Mouse (Mus musculus) mesoderm, embryonic 11.5 days (tissue): ENCODE data around the gene Gramd4.
"Not testable (repeated sequence)": the region's sequence is repeated elsewhere in the genome, so short reads cannot be mapped to it uniquely, and the experiment has no call there.

ENCODE experiments used
- DNase-seq: peaks from one replicate; pipeline ENCODE4 v3.0.0-alpha.2; 2012; ENCODE audit warnings: low read depth, low spot score

The Gramd4 gene

DNA sequence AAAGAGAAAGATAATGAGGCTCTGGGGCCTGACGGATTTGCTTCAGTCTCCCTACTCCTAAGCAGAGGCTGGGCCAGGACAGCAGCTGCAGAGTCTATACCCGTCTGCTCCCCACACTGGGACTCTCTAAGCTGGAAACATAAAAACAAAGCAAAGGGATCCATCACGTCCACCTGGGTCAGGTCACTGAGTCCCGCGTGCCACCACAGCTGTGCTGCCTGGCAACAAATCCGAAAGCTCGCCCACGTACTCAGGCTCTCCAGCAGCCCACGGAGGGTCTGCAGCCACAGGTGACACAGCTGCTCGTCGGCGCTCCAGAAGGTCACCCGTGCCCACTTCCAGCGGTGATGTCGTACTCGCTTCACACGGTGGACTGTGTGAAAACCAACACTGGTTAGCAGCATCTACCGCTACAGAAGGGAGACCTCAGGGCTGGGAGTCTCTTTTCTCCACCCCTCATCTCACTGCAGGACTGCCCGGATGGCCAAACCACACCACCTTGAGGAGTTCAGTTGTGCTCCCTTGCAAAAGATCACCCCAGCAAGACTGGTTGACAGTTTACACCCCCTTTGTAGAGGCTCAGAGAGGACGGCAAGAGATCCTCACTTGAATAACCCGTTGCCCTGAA, 107.3 kb downstream of the Gramd4 start:
- no peak for DNase-seq

DNA sequence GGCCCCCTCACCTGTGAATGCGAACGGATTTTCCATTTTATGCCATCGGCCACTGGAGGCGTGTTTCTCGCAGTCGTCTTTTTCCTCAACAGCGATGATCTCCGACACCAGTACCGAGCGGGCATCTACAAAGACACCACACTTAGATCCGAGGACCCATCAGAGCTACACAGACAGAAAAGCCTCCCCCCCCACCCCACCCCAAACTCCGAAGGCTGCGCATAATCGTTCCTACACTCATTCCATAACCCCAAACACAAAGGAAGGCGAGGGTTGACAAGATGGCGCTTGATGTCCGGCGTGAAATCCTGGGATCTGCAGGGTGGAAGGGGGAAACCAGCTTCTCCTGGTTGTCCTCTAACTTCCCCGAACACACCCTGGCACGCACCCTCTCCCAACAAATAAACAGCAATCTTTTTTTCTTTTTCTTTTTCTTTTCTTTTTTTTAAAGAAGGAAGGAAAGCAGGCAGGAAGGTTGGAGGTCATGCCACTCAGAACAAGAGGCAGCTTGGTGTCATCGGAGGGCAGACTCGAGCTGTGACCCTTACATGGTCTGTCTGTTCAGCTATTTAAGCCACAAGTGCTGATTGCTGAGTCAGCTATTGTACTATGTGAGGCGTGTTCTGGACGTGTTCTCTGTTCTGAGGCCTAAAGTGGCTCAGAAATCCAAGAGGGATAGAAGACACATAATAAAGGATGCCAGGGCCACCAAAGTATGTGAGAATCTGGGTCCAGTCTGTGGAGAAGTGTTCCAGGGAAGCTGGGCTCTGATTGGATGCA, 108.5 kb downstream of the Gramd4 start:
- DNase-seq, result no peak

DNA sequence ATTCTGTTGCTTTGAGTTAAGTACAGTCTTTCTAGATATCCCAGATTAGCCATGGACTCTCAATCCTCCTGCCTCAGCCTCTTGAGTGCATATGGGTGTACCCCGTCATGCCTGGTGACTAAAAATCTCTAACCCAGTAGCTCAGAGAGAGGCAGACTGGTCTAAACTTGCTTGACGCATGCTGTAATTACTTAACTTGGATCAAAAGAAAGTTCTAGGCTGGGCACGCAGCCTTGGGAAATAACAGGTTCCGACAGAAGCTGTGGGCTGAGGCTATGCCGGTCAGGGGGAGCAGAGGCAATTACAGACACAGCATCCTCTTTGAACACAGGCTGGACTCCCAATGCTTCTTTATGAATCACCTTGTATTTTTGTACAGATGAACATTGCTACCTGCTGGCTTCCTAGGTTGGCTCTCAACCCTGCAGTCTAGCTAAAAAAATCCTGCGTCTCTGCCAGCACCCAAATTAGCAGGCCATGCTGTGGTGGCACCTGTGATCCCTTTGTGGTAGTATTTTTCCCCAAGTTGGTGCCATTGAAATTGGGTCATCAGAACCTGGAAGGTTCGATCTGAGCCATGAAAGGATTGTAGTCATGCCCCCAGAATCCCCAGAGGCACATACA, 109.6 kb downstream of the Gramd4 start:
- DNase-seq, result no peak

DNA sequence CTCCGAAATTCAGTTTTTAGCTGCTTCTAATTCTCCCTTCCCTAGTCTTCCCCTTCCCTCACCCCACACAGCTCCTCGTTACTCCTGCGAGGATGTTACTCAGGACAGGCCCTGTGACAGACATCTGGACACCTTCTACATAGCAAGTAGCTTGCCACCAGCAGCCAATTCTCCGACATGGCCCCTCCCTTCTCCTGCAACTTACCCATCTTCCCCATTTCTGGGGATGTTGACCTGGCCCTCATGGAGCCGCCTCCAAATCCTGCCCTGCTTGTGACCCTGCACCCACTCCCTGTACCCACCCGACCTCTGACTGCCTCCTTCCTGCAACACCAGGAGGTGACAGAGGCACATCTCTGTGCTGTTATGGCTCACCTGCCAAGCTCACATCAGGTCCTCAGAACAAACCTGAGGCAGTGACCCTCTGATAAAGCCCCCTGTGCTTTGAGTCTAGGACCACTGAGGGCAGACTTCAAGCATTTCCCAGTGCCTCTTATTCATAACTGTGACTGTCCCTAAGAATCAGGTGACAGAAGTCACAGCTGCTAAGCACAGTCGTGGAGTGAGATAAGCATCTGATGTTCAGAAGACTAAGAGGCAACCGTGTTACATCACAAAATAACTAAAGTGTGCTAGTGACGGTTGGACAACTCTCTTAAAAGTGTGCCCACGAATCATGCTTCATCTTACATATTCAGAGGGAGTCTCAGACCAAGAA, 110.5 kb downstream of the Gramd4 start:
- DNase-seq, result no peak

DNA sequence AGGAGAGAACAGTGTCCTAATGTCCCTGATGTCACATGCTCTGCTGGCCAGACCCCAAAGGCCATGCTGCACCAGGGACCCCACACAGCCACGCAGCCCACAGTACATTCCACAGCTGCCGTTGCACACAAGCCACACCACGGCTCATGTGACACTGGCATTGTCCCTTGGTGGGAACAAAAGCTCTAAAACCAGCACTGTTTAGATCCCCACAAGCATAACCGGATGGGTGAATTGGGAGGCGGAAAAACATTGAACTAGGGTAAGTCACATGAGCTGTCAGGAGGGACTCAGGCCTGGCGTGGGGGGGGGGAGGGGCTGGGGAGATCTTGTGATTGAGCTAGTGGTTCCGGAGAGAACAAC, 111.0 kb downstream of the Gramd4 start:
- no peak for DNase-seq

DNA sequence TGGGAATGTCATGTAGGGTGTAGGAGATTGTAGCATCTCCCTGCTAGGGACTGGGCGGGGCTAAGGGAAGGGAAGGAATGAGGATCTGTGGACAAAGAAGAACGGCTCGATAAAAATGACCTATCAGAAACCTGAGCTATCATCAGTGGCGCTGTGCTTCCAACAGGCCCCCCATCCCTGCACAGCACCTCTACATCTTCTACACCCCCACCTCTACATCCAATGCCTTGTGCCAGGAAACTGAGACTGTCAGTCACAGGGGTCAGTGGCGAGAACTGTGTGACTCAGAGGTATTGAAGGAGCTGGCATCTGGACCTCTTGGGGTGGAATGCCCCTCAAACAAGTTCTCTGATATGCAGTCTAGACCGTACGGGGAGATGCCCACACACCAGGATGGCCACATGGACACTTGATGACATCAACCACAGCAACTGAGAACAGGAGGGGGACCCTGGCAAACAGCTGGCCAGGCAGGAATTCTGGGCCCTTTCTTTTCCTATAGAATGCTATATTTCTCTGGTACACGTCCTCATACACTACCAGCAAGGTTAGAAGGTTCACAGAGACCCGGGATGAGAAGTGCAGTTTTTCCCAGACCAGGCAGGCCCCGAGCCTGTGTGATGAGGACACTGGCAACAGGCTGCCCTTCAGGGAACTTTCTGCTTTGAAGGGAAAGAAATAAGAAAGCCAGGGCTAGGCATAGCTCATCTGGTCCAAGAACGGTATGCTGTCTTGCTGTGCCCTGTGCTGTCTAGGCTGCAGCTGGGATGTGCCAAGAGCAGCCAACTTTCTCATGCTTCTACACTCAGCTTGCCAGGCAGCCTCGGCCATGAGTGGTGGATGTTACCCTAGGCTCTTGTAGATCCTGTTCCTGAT, 111.7 kb downstream of the Gramd4 start:
- no peak for DNase-seq

DNA sequence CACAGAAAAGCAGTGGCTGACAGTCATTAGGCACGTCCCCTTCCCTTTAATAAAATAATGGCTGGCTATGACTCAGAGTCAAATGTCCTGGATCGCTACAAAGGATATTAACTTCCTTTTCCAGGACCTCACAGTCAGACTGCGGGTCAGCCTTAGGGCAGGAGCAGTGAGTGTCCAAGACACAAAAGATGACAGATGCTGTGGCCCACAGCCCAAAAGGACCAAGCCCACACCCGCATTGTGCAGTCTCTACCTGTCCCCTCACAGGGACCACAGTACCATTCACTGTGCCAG, 112.3 kb downstream of the Gramd4 start:
- no peak for DNase-seq

DNA sequence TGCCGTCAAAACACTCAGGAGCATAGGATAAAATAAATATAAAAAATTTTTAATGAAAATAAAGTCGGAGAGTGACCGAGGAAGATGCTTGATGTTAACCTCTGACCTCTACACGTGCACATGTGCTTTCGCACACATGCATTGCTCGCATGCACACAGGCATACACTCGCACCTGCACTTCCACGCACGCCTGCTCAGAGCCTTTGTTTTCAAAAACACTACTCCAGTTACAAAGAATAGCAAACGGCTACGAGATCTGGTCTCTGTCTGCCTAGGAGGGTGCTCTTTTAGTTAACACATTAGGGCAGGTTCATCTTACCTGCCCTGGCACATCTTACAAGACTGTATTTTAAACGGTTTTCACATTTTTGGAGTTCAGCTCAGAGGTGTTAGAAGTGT, 113.8 kb downstream of the Gramd4 start:
- no peak for DNase-seq

DNA sequence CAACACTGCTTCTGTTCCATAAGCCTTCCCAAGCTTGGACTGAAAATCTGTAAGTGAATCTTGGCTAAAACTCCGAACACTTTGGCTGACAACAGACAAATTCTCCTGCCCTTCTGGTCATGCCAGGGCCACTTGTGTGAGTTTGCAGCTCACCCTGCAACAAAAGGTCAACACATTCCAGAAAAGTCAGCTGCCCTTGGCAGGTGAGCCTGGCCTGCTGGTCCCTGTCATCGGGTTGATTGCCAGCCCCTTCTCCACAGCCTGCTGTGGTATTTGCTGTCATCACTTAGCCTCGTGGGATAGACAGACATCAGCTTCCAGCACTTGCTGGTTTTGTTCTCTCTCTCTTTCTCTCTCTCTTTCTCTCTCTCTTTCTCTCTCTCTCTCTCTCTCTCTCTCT, 114.6 kb downstream of the Gramd4 start:
- no peak for DNase-seq

DNA sequence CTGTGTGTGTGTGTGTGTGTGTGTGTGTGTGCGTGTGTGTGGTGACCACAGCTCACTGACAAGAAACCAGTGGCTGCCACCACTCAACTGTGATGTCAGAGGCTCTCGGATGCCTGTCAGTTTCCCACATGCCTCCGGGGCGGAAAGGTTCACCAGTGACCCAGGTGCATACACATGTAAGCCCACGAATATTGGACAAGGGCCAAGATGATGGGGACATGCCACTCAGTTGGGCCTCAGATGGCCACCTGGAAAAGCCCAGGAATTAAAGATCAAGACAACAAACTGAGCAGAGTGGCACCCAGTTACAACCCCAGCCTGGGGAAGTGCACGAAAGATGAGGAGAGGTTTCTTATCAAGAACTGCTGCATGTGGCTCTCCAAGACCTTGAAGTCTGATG, 115.0 kb downstream of the Gramd4 start:
- no peak for DNase-seq

DNA sequence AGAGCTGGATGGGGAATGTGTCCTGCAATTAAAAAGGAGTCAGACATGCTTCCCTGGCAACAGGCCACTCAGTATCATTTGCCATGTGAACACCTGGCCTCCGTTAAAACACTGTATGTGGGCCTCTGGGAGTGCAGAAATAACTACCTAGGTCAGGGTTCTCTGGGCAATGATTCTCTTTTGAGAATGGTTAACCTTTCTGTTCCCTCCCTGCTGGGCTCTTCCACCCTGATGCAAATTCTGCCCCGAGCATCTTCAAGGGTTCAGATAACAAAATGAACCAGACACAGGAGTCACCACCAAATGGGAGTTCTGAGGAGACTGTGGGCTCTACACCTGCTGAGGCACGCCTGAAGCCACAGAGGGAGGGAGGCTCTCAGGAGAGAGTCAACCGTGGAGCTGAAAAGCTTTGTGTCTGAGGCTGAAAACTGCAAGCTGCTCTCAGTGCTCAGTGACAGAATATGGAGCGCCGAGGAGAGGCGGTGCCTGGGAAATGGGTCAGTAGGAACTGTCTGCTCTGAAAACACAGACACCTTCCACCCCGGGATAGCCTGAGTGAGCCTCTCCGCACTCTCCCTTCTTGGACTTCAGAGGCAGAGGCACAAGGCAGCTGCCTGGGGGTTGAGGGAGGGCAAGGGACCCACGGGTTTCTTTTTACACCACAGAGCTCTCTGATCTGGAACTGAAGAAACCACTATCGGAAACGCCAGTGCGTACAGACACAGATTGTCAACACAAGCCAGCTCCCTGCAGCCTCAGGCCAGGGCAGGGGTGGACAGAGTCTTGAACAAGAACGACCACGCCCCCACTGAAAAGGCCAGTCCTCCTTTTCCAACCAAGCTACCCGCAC, 115.9 kb downstream of the Gramd4 start:
- DNase-seq, result no peak

DNA sequence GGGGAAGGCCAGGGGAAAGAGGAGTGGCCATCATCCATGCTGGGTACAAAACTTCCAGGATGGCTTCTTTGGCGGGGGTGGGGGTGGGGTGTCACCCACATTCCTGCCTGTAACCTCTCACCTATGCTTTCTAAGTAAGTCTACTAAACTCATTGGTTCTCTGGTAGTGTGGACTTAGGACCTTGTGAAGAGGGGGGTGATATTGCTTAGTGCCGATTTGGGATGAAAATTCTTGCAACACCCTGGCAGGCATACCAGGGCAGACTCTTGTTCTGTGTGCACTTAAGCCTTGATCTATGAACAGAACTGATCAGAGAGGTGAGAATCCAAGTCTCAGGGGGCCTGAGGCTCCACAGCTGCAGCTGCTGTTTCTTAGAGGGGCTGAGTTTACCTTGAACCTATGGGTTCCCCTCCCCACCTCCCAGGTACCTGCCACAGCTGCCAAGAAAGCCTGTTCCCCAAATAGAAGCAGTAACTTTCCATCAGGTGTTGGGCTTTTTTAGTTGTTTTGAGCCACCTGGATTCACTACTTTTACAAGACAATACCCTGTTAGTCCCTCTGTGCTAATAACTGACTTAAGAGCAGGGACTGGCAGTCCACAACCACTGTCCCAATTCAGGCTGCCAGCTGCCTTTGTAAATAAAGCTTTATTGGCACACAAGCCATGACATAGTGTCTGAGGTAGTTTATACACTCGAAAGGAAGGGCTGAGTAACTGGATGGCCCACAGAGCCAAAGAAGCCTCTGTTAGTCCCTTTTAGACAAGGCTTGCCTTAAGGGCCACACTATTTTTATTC, 118.0 kb downstream of the Gramd4 start:
- DNase-seq, result no peak

DNA sequence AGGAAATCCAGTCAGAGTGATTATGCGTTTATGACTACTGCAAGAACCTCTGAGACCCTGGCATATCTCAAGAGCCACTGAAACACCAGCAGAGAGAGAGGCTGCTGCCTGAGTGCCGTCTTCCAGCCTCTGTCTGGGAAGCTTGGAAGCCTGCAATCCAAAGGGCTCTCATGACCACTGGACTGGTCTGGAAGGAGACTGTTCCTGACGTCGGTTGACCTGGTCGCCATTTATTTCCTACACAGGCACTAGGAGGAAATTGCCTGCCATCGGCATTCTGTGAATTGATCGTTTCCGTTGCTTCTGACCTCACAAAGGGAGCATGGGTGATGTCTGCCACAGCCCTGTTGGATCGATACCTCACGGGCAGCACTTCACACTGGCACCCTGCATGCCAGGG, 118.7 kb downstream of the Gramd4 start:
- no peak for DNase-seq

DNA sequence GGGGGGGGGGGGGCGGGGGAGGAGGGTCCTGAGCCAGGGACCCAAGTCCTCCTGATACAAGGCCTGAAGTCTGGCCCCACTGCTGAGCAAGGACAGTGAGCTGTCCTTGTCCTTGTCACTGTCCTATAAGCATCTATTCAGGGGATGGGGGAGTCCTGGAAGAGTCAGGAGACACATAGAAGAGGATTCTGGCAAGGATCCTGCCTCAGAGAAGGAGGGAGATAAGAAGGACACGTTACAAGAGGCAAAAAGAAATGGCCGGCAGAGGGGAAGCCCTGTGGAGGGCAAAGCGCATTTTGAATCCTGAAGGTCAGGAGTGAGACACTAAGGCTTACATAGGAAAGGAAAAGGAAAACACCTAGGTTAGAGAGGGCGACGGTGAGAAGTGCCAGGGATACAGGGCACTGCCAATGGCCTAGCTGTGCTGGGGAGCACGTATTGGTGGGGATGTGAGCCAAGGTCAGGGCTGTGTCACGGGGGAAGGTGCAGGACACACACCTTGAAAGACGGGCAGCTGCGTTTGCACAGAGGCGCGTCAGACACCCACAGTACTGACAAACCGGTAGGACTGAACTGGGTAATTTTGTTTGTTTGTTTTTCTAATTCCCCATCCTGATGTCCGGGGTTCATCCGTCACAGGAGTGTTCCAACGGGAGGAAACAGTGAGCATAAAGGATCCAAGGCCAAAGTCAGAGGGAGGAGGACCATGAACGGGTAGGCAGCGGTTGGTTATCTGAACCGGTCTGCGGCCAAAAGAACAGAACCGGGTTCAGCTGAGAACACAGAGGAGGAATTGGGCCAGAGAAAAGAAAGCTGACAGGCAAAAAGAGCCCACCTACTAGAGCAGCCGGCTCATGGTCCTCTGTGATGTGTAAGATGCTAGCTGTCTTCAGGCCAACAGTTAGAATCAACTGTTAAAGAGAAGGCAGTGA, 119.5 kb downstream of the Gramd4 start:
- DNase-seq, result no peak

DNA sequence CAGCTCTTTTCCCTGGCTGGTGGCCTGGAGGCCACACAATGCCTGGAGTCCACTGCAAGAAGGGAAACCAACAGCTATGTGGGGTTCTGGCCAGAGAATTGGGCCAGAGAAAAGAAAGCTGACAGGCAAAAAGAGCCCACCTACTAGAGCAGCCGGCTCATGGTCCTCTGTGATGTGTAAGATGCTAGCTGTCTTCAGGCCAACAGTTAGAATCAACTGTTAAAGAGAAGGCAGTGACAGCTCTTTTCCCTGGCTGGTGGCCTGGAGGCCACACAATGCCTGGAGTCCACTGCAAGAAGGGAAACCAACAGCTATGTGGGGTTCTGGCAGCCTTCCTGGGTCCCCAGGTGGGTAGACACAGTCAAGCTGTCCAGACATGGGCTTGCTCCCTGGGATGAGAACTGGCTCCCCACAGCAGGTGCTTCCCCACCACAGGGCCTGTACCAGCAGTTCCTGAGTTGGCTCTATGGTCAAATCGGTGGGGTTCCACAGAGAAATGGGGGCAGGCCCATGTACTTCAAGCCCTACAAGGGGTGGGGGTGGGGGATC, 120.3 kb downstream of the Gramd4 start:
- not testable (repeated sequence) for DNase-seq

DNA sequence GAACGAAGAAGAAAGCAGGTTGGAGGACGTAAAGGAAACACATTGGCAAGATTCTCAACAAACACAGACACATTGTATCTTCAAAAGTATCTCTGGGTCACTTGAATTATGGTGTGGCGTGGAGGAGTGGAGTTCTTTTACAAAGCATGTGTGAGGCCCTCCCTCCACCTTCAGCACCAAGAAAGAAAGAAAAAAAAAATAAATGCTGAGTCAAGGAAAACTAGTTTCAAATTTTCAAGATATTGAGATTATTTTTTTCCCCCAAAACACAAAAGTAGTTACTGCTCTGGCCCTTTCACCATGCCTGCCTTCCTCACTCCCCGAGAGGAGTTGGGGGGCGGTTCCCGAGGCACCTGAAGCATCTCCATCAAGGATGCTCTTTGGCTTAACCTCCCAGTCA, 121.1 kb downstream of the Gramd4 start:
- no peak for DNase-seq

DNA sequence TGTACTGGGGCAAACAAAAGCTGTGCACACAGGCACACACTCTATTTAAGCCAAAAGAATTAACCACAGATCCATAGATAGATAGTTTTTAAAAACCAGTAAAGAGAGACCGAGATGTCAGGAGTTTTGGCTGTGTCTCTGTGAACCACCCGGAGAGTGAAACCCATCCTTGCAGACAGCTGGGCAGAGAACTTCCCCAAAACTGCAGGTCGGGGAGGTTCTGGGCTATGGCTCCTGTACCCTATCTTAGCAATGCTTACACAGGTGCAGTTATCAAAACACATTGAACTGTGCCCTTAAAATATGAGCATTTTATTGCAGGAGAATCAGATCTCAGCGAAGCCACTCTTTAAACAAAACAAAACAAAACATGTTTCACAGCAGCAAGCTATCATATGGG, 122.9 kb downstream of the Gramd4 start:
- no peak for DNase-seq

DNA sequence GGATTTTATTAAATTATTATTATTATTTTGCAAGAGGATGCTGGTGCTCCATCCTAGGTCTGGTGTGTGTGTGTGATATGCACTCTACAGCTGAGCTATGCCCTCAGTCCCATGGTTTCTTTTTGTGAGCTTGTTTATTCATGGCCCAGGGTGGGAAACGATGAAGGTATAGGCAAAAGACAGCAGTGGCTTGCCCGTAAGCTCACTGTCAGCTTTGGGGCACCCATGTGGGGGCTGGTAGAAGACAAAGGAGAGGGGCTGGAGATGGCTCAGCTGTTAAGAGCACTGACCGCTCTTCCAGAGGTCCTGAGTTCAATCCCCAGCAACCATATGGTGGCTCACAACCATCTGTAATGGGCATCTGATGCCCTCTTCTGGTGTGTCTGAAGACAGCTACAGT, 123.8 kb downstream of the Gramd4 start:
- not testable (repeated sequence) for DNase-seq
